Mouse (Mus musculus) midbrain, embryonic 10.5 days (tissue): ENCODE results near the gene 1810062G17Rik. TPM values are rescaled to one million over a fixed set of nuclear protein-coding genes. Genes with fewer than 3 reads are reported as not detected.

ENCODE experiments used
- DNase-seq: peaks from one replicate; pipeline ENCODE4 v3.0.0-alpha.2; 2017; ENCODE audit warnings: low spot score
- H3K27ac ChIP-seq: fragments of 300-500 bp; sonication (generic); replicated peaks from 2 replicates; pipeline ENCODE4 v1.5.1; 2016; ENCODE audit warnings: mild to moderate bottlenecking
- H3K27me3 ChIP-seq: fragments of 300-500 bp; sonication (generic); 2 replicates; pipeline ENCODE4 v1.6.1; 2016; ENCODE audit warnings: low read depth, mild to moderate bottlenecking; ENCODE audit not compliant: poor library complexity, severe bottlenecking
- H3K36me3 ChIP-seq: fragments of 300-500 bp; sonication (generic); 2 replicates; pipeline ENCODE4 v1.6.1; 2016; ENCODE audit warnings: mild to moderate bottlenecking, moderate library complexity
- H3K4me1 ChIP-seq: fragments of 300-500 bp; sonication (generic); 2 replicates; pipeline ENCODE4 v1.6.1; 2016
- H3K4me3 ChIP-seq: fragments of 300-500 bp; sonication (generic); 2 replicates; pipeline ENCODE4 v1.5.1; 2016; ENCODE audit warnings: mild to moderate bottlenecking, moderate library complexity
- H3K9me3 ChIP-seq: fragments of 300-500 bp; sonication (generic); replicated peaks from 2 replicates; pipeline ENCODE4 v1.6.1; 2016; ENCODE audit warnings: mild to moderate bottlenecking
- WGBS: fragments of 180-500 bp; shearing (Covaris S2); methylation state at CpG from one replicate; pipeline ENCODE4 v1.1.7; 2016; 5-methylcytosine and 5-hydroxymethylcytosine counted together
- polyA plus RNA-seq: library from polyadenylated mRNA; unstranded; fragments of >200 nt; fragmentation: Nextera tagmentation; extraction: Ambion mirVana; gene quantifications from 2 replicates; pipeline ENCODE4 v1.2.1, GENCODE M21; 2016

Gene 1810062G17Rik
- polyA plus RNA-seq, 1 experiment from 2014 or later: 0.73 TPM

GRCm38 (mm10) chr3:36482940-36483339 lies 7.2 kb downstream of the 1810062G17Rik start:
- peaks cover 2% of the 10 kb centered on the region; the same call in 1 of the 2 replicates for H3K27me3 ChIP-seq
- peaks cover 37% of the 10 kb centered on the region for H3K4me1 ChIP-seq
- peak overlapping the region; percentile 46; the same call in 1 of the 2 replicates for H3K27ac ChIP-seq
- H3K36me3 ChIP-seq: no peaks in the 10 kb centered on the region
- H3K9me3 ChIP-seq: no peaks in the 10 kb centered on the region
- WGBS: 53% methylated on average over 9 of the region's 9 CpGs
- no peak overlapping the region for H3K4me3 ChIP-seq
- DNase-seq: no peak

GRCm38 (mm10) chr3:36484292-36484691 lies 8.6 kb downstream of the 1810062G17Rik start:
- 94% methylated on average over 4 of the region's 4 CpGs for WGBS
- no peaks in the 10 kb centered on the region for H3K27me3 ChIP-seq
- H3K36me3 ChIP-seq: no peaks in the 10 kb centered on the region
- no peak for DNase-seq
- no peak overlapping the region for H3K27ac ChIP-seq
- no peak overlapping the region for H3K4me3 ChIP-seq
- H3K9me3 ChIP-seq: no peaks in the 10 kb centered on the region
- H3K4me1 ChIP-seq: peaks cover 30% of the 10 kb centered on the region

GRCm38 (mm10) chr3:36486176-36486575 lies 10.4 kb downstream of the 1810062G17Rik start:
- no peaks in the 10 kb centered on the region for H3K9me3 ChIP-seq
- H3K36me3 ChIP-seq: no peaks in the 10 kb centered on the region
- no peaks in the 10 kb centered on the region for H3K27me3 ChIP-seq
- 48% methylated on average over 6 of the region's 6 CpGs for WGBS
- no peak overlapping the region for H3K27ac ChIP-seq
- no peak for DNase-seq
- H3K4me1 ChIP-seq: peaks cover 21% of the 10 kb centered on the region
- H3K4me3 ChIP-seq: no peak overlapping the region

DNA sequence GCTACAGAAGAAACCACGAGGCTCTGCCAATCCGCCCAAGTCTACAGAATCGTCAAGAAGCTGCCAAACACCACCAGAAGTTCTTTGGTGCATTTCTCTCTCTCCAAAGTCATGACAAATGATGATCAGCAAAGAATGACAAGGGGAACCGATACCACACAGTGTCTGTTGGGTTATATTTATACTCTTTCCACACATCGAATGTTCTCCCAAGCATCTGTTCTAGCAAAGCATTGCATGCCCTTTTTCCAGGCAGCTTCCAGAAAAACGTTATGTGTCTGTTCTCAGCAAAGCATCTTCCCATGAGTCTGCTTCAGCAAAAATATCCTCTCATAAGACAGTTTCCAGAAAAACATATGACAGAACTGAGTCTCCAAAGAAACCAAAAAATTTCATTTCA lies 11.1 kb downstream of the 1810062G17Rik start:
- no peaks in the 10 kb centered on the region for H3K27me3 ChIP-seq
- no peaks in the 10 kb centered on the region for H3K9me3 ChIP-seq
- H3K36me3 ChIP-seq: no peaks in the 10 kb centered on the region
- peaks cover 17% of the 10 kb centered on the region for H3K4me1 ChIP-seq
- 91% methylated on average over 6 of the region's 6 CpGs for WGBS
- no peak overlapping the region for H3K27ac ChIP-seq
- no peak overlapping the region for H3K4me3 ChIP-seq
- DNase-seq: no peak

- no peak for DNase-seq
- Histone ChIP-seq H3K4me3 (no peak overlapping the region), H3K27me3 (no peaks in the 10 kb centered on the region), H3K4me1 (peaks cover 4% of the 10 kb centered on the region), H3K27ac (no peak overlapping the region), H3K36me3 (no peaks in the 10 kb centered on the region), H3K9me3 (no peaks in the 10 kb centered on the region)
- 69% methylated on average over 1 of the region's 1 CpGs for WGBS
These were observed 12.6 kb downstream of the 1810062G17Rik start for GRCm38 (mm10) chr3:36488367-36488766.

GRCm38 (mm10) chr3:36488899-36489589 lies 13.3 kb downstream of the 1810062G17Rik start:
- Histone ChIP-seq H3K27me3 (no peaks in the 10 kb centered on the region), H3K36me3 (no peaks in the 10 kb centered on the region), H3K4me3 (no peak overlapping the region), H3K4me1 (peaks cover 4% of the 10 kb centered on the region), H3K27ac (no peak overlapping the region), H3K9me3 (no peaks in the 10 kb centered on the region)
- no peak for DNase-seq
- WGBS: 88% methylated on average over 6 of the region's 6 CpGs

- WGBS: 95% methylated on average over 1 of the region's 1 CpGs
- Histone ChIP-seq H3K9me3 (no peaks in the 10 kb centered on the region), H3K4me1 (peaks cover 4% of the 10 kb centered on the region), H3K4me3 (no peak overlapping the region), H3K27ac (no peak overlapping the region), H3K36me3 (no peaks in the 10 kb centered on the region), H3K27me3 (no peaks in the 10 kb centered on the region)
- no peak for DNase-seq
These were observed 13.8 kb downstream of the 1810062G17Rik start for GRCm38 (mm10) chr3:36489590-36489910.

DNA sequence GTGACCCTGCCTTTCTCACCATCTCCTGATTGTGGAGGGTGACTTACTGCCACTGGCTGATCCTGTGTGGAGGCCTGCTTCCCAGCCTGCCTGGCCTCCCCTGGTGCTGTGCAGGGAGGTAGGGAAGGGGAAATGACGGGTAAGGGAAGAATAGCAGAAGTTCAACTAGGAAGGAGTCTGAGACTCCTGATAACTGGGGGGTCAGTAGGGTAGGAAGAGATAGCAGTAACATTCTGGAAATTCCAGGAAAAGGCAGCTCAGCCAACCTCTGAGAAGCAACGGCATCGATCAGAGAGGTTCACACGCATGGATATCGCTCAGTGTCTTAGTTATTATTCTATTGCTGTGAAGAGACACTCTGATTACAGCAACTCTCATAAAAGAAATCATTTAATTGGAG lies 15.8 kb downstream of the 1810062G17Rik start:
- Histone ChIP-seq H3K4me1 (peaks cover 9% of the 10 kb centered on the region), H3K27ac (no peak overlapping the region), H3K27me3 (peaks cover 7% of the 10 kb centered on the region), H3K9me3 (no peaks in the 10 kb centered on the region), H3K36me3 (no peaks in the 10 kb centered on the region), H3K4me3 (no peak overlapping the region)
- DNase-seq: no peak
- WGBS: 88% methylated on average over 5 of the region's 5 CpGs

DNA sequence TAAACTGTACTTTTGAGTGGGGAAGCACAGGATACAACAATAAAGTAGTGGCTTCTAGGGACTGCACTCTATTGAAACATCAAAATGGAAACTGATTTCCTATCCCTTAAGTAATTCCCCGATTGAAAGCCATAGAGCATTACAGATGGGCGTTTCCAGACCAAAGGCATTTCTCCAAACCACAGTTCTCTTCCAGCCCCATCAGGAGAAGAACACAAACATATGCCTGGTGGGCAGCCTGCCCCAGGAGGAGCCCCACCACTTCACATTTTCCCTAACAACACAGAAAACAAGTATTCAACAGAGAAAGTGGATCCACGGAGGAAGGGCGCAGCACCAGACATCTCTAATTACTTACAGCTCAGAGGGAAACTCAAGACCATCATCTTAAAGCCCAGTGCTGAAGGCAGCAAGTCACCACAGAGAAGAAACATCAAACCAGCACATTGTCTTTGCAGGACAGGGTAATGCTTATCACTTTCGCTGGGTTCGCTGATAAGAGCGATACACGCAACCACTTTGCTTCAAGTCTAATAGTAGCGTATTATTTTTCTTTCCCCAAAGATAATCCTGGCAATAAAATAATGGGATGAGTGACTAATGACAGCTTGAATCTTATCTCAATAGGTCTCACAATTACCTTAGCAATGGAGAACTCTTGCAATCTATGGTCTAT lies 17.1 kb downstream of the 1810062G17Rik start:
- H3K27ac ChIP-seq: no peak overlapping the region
- DNase-seq: no peak

GRCm38 (mm10) chr3:36493641-36494283 lies 18.0 kb downstream of the 1810062G17Rik start:
- peaks cover 12% of the 10 kb centered on the region for H3K27me3 ChIP-seq
- H3K36me3 ChIP-seq: no peaks in the 10 kb centered on the region
- no peaks in the 10 kb centered on the region for H3K9me3 ChIP-seq
- 85% methylated on average over 6 of the region's 6 CpGs for WGBS
- H3K27ac ChIP-seq: no peak overlapping the region
- peaks cover 11% of the 10 kb centered on the region for H3K4me1 ChIP-seq
- H3K4me3 ChIP-seq: no peak overlapping the region
- no peak for DNase-seq

More for the DNA sequence above, 17.1 kb downstream of the 1810062G17Rik start:
- H3K9me3 ChIP-seq: no peaks in the 10 kb centered on the region
- peaks cover 12% of the 10 kb centered on the region for H3K27me3 ChIP-seq
- peaks cover 11% of the 10 kb centered on the region for H3K4me1 ChIP-seq
- no peaks in the 10 kb centered on the region for H3K36me3 ChIP-seq
- H3K4me3 ChIP-seq: no peak overlapping the region
- 90% methylated on average over 9 of the region's 9 CpGs for WGBS

- no peak overlapping the region for H3K4me3 ChIP-seq
- WGBS: 88% methylated on average over 2 of the region's 2 CpGs
- H3K27ac ChIP-seq: no peak overlapping the region
- peaks cover 12% of the 10 kb centered on the region for H3K27me3 ChIP-seq
- peaks cover 11% of the 10 kb centered on the region for H3K4me1 ChIP-seq
- H3K9me3 ChIP-seq: no peaks in the 10 kb centered on the region
- no peak for DNase-seq
- no peaks in the 10 kb centered on the region for H3K36me3 ChIP-seq
These were observed 18.9 kb downstream of the 1810062G17Rik start for GRCm38 (mm10) chr3:36494613-36495012.

DNA sequence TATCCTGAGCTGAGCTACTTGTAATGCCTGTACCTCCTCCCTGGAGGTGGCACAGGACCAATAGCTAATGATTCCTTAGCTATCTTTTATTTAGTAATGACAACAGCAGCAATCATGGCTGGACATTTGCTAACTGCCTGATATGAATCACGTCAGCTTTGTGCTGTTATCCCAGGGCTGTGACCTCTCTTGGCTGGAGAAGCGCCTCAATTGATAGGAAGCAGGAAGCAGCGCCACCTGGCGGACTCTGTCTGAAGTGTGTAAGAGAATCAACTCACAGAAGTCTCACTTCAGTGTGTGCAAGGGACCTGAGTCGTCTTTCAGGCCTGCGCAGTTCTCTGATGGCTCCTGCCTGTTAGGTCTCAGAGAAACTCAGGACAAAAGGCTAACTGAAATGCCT lies 19.7 kb downstream of the 1810062G17Rik start:
- Histone ChIP-seq H3K9me3 (no peaks in the 10 kb centered on the region), H3K4me1 (peaks cover 11% of the 10 kb centered on the region), H3K36me3 (no peaks in the 10 kb centered on the region), H3K4me3 (no peak overlapping the region), H3K27me3 (peaks cover 12% of the 10 kb centered on the region), H3K27ac (no peak overlapping the region; the same call in 1 of the 2 replicates)
- DNase-seq: peak; percentile 87
- 9% methylated on average over 6 of the region's 6 CpGs for WGBS

DNA sequence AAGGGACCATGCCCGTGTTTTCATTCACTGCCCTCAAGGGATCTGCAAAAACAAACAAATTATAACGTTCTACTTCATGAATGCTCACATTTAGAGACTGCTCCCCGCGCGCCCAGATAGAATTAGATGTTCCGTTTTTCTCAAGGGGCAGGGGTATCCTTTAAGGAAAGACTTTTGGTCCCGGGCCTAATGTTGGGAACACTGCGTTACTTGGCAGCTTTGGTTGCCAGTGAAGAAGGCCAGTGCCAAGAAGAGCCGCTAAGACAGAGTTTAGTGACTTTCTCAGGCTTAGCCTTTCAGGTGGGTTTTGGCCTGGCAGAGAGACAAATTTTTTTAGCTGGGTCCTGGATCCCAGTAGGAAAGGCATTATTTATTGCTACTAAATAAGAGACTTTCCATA lies 20.5 kb downstream of the 1810062G17Rik start:
- DNase-seq: no peak
- H3K9me3 ChIP-seq: no peaks in the 10 kb centered on the region
- H3K4me3 ChIP-seq: no peak overlapping the region
- no peak overlapping the region for H3K27ac ChIP-seq
- H3K36me3 ChIP-seq: no peaks in the 10 kb centered on the region
- 86% methylated on average over 9 of the region's 9 CpGs for WGBS
- peaks cover 12% of the 10 kb centered on the region for H3K27me3 ChIP-seq
- H3K4me1 ChIP-seq: peaks cover 9% of the 10 kb centered on the region
